Mouse (Mus musculus): ENCODE results near the gene Zmpste24.

- TF ChIP-seq CTCF (IDR thresholded peaks at IDR 0.05; ENCODE audit: control insufficient read depth, insufficient read depth, low read length) (no peak), POLR2A (IDR thresholded peaks at IDR 0.05; ENCODE audit: borderline replicate concordance, control insufficient read depth, low read depth, low read length) (no peak)
These were observed 57.7 kb downstream of the Zmpste24 start for GRCm38 (mm10) chr4:121040323-121040722.

Data from bone marrow, adult 2 months (tissue).